Mouse (Mus musculus): ENCODE data around the gene Gm11146. TPM values are rescaled to one million over a fixed set of nuclear protein-coding genes. Genes with fewer than 3 reads are reported as not detected.

Gm11146 gene
- not detected in 2 replicates for polyA plus RNA-seq (2012)

GRCm38 (mm10) chr16:77601994-77602393 lies at the start of gene Gm11146:
Gene Gm11146 (minus strand): TSS chr16:77602094.
- Histone ChIP-seq H3K4me3 (replicated peaks) (no peak within 1 kb of the TSS), H3K4me1 (ENCODE audit: control insufficient read depth) (no peaks in the 10 kb centered on the region), H3K27me3 (ENCODE audit: control insufficient read depth) (no peaks in the 10 kb centered on the region), H3K9me3 (ENCODE audit: control insufficient read depth, low read length) (no peaks in the 10 kb centered on the region), H3K36me3 (ENCODE audit: control insufficient read depth) (no peaks in the 10 kb centered on the region)
- no peak for TF ChIP-seq GATA1 (IDR thresholded peaks at IDR 0.05; ENCODE audit: low read length)
- TF ChIP-seq TAL1 (IDR thresholded peaks at IDR 0.05; ENCODE audit: low read length): no peak

DNA sequence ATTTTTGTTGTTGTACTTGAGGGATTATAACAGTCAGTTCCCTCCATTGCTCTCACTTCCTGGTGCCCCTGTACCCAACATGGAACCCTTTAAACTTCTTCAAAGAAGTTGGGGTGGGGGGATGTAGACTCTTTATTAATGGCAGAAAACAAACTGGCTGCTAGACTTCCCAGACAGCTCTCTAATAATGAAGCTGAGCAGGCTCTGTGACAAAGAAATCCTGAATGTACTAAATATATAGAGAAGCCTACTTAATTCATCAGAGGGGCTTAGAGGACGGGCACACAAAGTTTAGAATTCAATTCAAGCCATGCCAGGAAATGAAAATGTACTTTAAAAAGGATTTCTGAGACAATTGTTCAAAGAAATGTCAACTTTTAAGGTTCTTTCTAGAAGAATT lies 48.7 kb upstream of the Gm11146 start:
- Histone ChIP-seq H3K4me1 (ENCODE audit: control insufficient read depth) (no peaks in the 10 kb centered on the region), H3K9me3 (ENCODE audit: control insufficient read depth, low read length) (no peaks in the 10 kb centered on the region), H3K36me3 (ENCODE audit: control insufficient read depth) (no peaks in the 10 kb centered on the region), H3K4me3 (replicated peaks) (no peak overlapping the region), H3K27me3 (ENCODE audit: control insufficient read depth) (no peaks in the 10 kb centered on the region)
- no peak for TF ChIP-seq GATA1 (IDR thresholded peaks at IDR 0.05; ENCODE audit: low read length)
- TF ChIP-seq TAL1 (IDR thresholded peaks at IDR 0.05; ENCODE audit: low read length): no peak

GRCm38 (mm10) chr16:77649006-77649405 lies 47.1 kb upstream of the Gm11146 start:
- Histone ChIP-seq H3K36me3 (ENCODE audit: control insufficient read depth) (no peaks in the 10 kb centered on the region), H3K9me3 (ENCODE audit: control insufficient read depth, low read length) (no peaks in the 10 kb centered on the region), H3K4me1 (ENCODE audit: control insufficient read depth) (no peaks in the 10 kb centered on the region), H3K27me3 (ENCODE audit: control insufficient read depth) (no peaks in the 10 kb centered on the region), H3K4me3 (replicated peaks) (no peak overlapping the region)
- no peak for TF ChIP-seq GATA1 (IDR thresholded peaks at IDR 0.05; ENCODE audit: low read length)
- TF ChIP-seq TAL1 (IDR thresholded peaks at IDR 0.05; ENCODE audit: low read length): no peak

GRCm38 (mm10) chr16:77648181-77648580 lies 46.3 kb upstream of the Gm11146 start:
- Histone ChIP-seq H3K9me3 (ENCODE audit: control insufficient read depth, low read length) (no peaks in the 10 kb centered on the region), H3K4me1 (ENCODE audit: control insufficient read depth) (no peaks in the 10 kb centered on the region), H3K4me3 (replicated peaks) (no peak overlapping the region), H3K27me3 (ENCODE audit: control insufficient read depth) (no peaks in the 10 kb centered on the region), H3K36me3 (ENCODE audit: control insufficient read depth) (no peaks in the 10 kb centered on the region)
- TF ChIP-seq TAL1 (IDR thresholded peaks at IDR 0.05; ENCODE audit: low read length) (no peak), GATA1 (IDR thresholded peaks at IDR 0.05; ENCODE audit: low read length) (no peak)

GRCm38 (mm10) chr16:77646146-77646545 lies 44.3 kb upstream of the Gm11146 start:
- Histone ChIP-seq H3K36me3 (ENCODE audit: control insufficient read depth) (no peaks in the 10 kb centered on the region), H3K4me1 (ENCODE audit: control insufficient read depth) (no peaks in the 10 kb centered on the region), H3K27me3 (ENCODE audit: control insufficient read depth) (no peaks in the 10 kb centered on the region), H3K9me3 (ENCODE audit: control insufficient read depth, low read length) (no peaks in the 10 kb centered on the region), H3K4me3 (replicated peaks) (no peak overlapping the region)
- no peak for TF ChIP-seq TAL1 (IDR thresholded peaks at IDR 0.05; ENCODE audit: low read length)
- TF ChIP-seq GATA1 (IDR thresholded peaks at IDR 0.05; ENCODE audit: low read length): no peak

DNA sequence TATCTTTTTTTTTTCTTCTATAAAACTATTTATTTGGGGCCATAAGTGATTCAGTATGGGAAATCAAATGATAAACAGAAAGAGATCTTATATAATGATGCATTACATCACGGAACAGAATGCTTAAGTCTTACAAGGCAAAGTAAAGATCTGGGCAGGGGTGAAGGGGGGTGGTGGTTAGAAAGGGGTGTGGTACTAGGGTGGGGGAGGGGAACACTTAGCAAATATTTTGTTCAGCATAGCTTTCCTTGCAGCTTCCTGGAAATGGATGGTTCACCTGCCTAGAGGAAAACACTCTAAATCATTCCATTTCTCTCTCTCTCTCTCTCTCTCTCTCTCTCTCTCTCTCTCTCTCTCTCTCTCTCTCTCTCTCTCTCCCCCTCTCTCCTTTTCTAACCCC lies 43.1 kb upstream of the Gm11146 start:
- no peaks in the 10 kb centered on the region for H3K4me1 ChIP-seq (ENCODE audit: control insufficient read depth)
- H3K36me3 ChIP-seq (ENCODE audit: control insufficient read depth): no peaks in the 10 kb centered on the region
- H3K4me3 ChIP-seq (replicated peaks): no peak overlapping the region
- no peaks in the 10 kb centered on the region for H3K27me3 ChIP-seq (ENCODE audit: control insufficient read depth)
- no peaks in the 10 kb centered on the region for H3K9me3 ChIP-seq (ENCODE audit: control insufficient read depth, low read length)
- TF ChIP-seq GATA1 (IDR thresholded peaks at IDR 0.05; ENCODE audit: low read length) (no peak), TAL1 (IDR thresholded peaks at IDR 0.05; ENCODE audit: low read length) (no peak)

GRCm38 (mm10) chr16:77643871-77644720 lies 42.2 kb upstream of the Gm11146 start:
- Histone ChIP-seq H3K9me3 (ENCODE audit: control insufficient read depth, low read length) (no peaks in the 10 kb centered on the region), H3K36me3 (ENCODE audit: control insufficient read depth) (no peaks in the 10 kb centered on the region), H3K4me3 (replicated peaks) (peak overlapping the region; percentile 21), H3K4me1 (ENCODE audit: control insufficient read depth) (no peaks in the 10 kb centered on the region), H3K27me3 (ENCODE audit: control insufficient read depth) (no peaks in the 10 kb centered on the region)
- TF ChIP-seq GATA1 (IDR thresholded peaks at IDR 0.05; ENCODE audit: low read length) (no peak), TAL1 (IDR thresholded peaks at IDR 0.05; ENCODE audit: low read length) (no peak)

- Histone ChIP-seq H3K36me3 (ENCODE audit: control insufficient read depth) (no peaks in the 10 kb centered on the region), H3K4me3 (replicated peaks) (no peak overlapping the region), H3K4me1 (ENCODE audit: control insufficient read depth) (no peaks in the 10 kb centered on the region), H3K9me3 (ENCODE audit: control insufficient read depth, low read length) (0 out of 2 replicates have a peak, but pooled peaks cover 2% of the 10 kb centered on the region), H3K27me3 (ENCODE audit: control insufficient read depth) (no peaks in the 10 kb centered on the region)
- TF ChIP-seq TAL1 (IDR thresholded peaks at IDR 0.05; ENCODE audit: low read length) (no peak), GATA1 (IDR thresholded peaks at IDR 0.05; ENCODE audit: low read length) (no peak)
These were observed 41.4 kb upstream of the Gm11146 start for GRCm38 (mm10) chr16:77643036-77643870.

GRCm38 (mm10) chr16:77636497-77636896 lies 34.6 kb upstream of the Gm11146 start:
- Histone ChIP-seq H3K36me3 (ENCODE audit: control insufficient read depth) (no peaks in the 10 kb centered on the region), H3K4me3 (replicated peaks) (no peak overlapping the region), H3K27me3 (ENCODE audit: control insufficient read depth) (no peaks in the 10 kb centered on the region), H3K9me3 (ENCODE audit: control insufficient read depth, low read length) (0 out of 2 replicates have a peak, but pooled peaks cover 2% of the 10 kb centered on the region), H3K4me1 (ENCODE audit: control insufficient read depth) (no peaks in the 10 kb centered on the region)
- TF ChIP-seq GATA1 (IDR thresholded peaks at IDR 0.05; ENCODE audit: low read length) (no peak), TAL1 (IDR thresholded peaks at IDR 0.05; ENCODE audit: low read length) (no peak)

Data from erythroblast, embryonic 14.5 days (primary cell).